Mouse (Mus musculus) G1E (cell line): ENCODE results near the gene Olfr18.

ENCODE experiments used
- CTCF ChIP-seq: IDR thresholded peaks from 2 replicates; pipeline ENCODE4 v1.5.1; 2012; ENCODE audit warnings: low read depth, low read length, inconsistent platforms, mixed read lengths
- GATA1 ChIP-seq: IDR thresholded peaks from 2 replicates; pipeline ENCODE4 v1.6.1; 2012; ENCODE audit warnings: borderline replicate concordance, low read length, inconsistent platforms, mixed read lengths
- GATA2 ChIP-seq: IDR thresholded peaks from 2 replicates; pipeline ENCODE4 v1.6.1; 2012; ENCODE audit warnings: low read depth, low read length, inconsistent platforms, borderline replicate concordance
- POLR2AphosphoS5 ChIP-seq: IDR thresholded peaks from 2 replicates; pipeline ENCODE4 v1.6.1; 2012; ENCODE audit warnings: low read depth, low read length, inconsistent platforms; ENCODE audit not compliant: insufficient replicate concordance
- TAL1 ChIP-seq: conservative IDR thresholded peaks from 2 replicates; pipeline ENCODE4 v1.6.1; 2012; ENCODE audit warnings: low read depth, low read length, inconsistent platforms, mixed read lengths

GRCm38 (mm10) chr9:20385343-20385703 is 49.4 kb upstream of the Olfr18 start:
- TF ChIP-seq CTCF (no peak), POLR2AphosphoS5 (no peak), TAL1 (no peak), GATA2 (no peak), GATA1 (no peak)
